Comparison of ENCODE assay signal across 40 mouse cellular contexts in genomic region chr17:40875568-40875967, GRCm38 (mm10). TPM values are rescaled to one million over a fixed set of nuclear protein-coding genes. Genes with fewer than 3 reads are reported as not detected.
"Had no signal": no experiment of that assay in that cellular context is flagged by ENCODE, and none has a peak within 500 bp of the region (broad histone marks: within the 10 kb centered on the region; RNA-seq: fewer than 3 reads in every experiment).

No protein-coding gene starts in this region.

- H3K27ac ChIP-seq: gastrocnemius, adult 2 months; heart, embryonic 10.5 days; hindbrain, embryonic 10.5 days; hindbrain, embryonic 12.5 days; hindbrain, embryonic 14.5 days; intestine, embryonic 15.5 days; left cerebral cortex, adult 2 months; limb, embryonic 13.5 days; limb, embryonic 15.5 days; liver, embryonic 12.5 days; liver, embryonic 14.5 days had no signal

- H3K27me3 ChIP-seq: heart, embryonic 12.5 days; hindbrain, embryonic 12.5 days; intestine, embryonic 15.5 days; limb, embryonic 13.5 days; limb, embryonic 15.5 days; liver, embryonic 12.5 days had no signal

- ATAC-seq: hindbrain, embryonic 16.5 days; inflammation-experienced regulatory T-cells, adult 6 months; intestine, embryonic 15.5 days; intestine, postnatal 0 days; liver, embryonic 12.5 days had no signal

- H3K9me3 ChIP-seq: heart, embryonic 10.5 days; heart, embryonic 12.5 days; hindbrain, embryonic 10.5 days; hindbrain, embryonic 12.5 days; intestine, embryonic 15.5 days; limb, embryonic 13.5 days; limb, embryonic 15.5 days; liver, embryonic 12.5 days had no signal

- H3K4me1 ChIP-seq: hindbrain, embryonic 12.5 days; intestine, embryonic 15.5 days had no signal

- H3K4me3 ChIP-seq: gastrocnemius, adult 2 months; heart, embryonic 10.5 days; heart, embryonic 12.5 days; hindbrain, embryonic 10.5 days; hindbrain, embryonic 12.5 days; intestine, embryonic 15.5 days; left cerebral cortex, adult 2 months; limb, embryonic 13.5 days; limb, embryonic 15.5 days; liver, embryonic 12.5 days had no signal

- DNase-seq: gastrocnemius, adult 2 months; gastrocnemius, postnatal 10 days; gastrocnemius, postnatal 36 days; heart, adult 18-20 months; heart, postnatal 10 days; heart, postnatal 4 days; kidney, adult 18-20 months; kidney, adult 8-10 months; kidney, postnatal 10 days; kidney, postnatal 25 days; layer of hippocampus, adult 9-11 months; left cerebral cortex, postnatal 4 days had no signal

- H3K36me3 ChIP-seq: heart, embryonic 10.5 days; hindbrain, embryonic 10.5 days; hindbrain, embryonic 12.5 days; intestine, embryonic 15.5 days; limb, embryonic 13.5 days; limb, embryonic 15.5 days; liver, embryonic 12.5 days had no signal

RNA-seq across cellular contexts. Expression of gene 9130008F23Rik, which starts 4.8 kb away (rescaled TPM):
- total RNA-seq: layer of hippocampus, adult 18-20 months had no signal

RNA-seq across cellular contexts. Expression of gene Glyatl3, which starts 38.6 kb away (rescaled TPM):
- total RNA-seq: gastrocnemius, adult 2 months; gastrocnemius, postnatal 10 days; gastrocnemius, postnatal 36 days; heart, adult 18-20 months; heart, adult 8-10 months; heart, postnatal 10 days; heart, postnatal 25 days; heart, postnatal 4 days; layer of hippocampus, adult 18-20 months; layer of hippocampus, adult 8-10 months; layer of hippocampus, postnatal 14 days; left cerebral cortex, adult 2 months; left cerebral cortex, postnatal 14 days; left cerebral cortex, postnatal 4 days; liver, adult 2 months had no signal
- polyA plus RNA-seq: gonadal fat pad, adult 2 months; heart, embryonic 10.5 days; heart, embryonic 12.5 days; heart, embryonic 14.5 days; heart, embryonic 16.5 days; hindbrain, embryonic 10.5 days; hindbrain, embryonic 12.5 days; hindbrain, embryonic 14.5 days; hindbrain, embryonic 16.5 days; inflammation-experienced regulatory T-cells, adult 6 months; intestine, embryonic 15.5 days; intestine, postnatal 0 days; kidney, embryonic 14.5 days; kidney, embryonic 16.5 days; large intestine, adult 2 months; limb, embryonic 11.5 days; limb, embryonic 13.5 days; limb, embryonic 15.5 days; liver, adult 2 months; liver, embryonic 12.5 days had no signal
